Mouse (Mus musculus) thymus, adult 2 months (tissue): ENCODE measurements around the gene Alkbh4. TPM values are rescaled to one million over a fixed set of nuclear protein-coding genes. Genes with fewer than 3 reads are reported as not detected.

ENCODE experiments used
- DNase-seq: peaks from one replicate; pipeline ENCODE4 v3.0.0; 2021
- H3K27ac ChIP-seq: fragments of 200-500 bp; 2 replicates; pipeline ENCODE4 v1.5.1; 2012; ENCODE audit warnings: low read length, control low read depth; ENCODE audit not compliant: control insufficient read depth, insufficient read depth
- H3K27me3 ChIP-seq: fragments of 200-500 bp; 2 replicates; pipeline ENCODE4 v1.6.1; 2012; ENCODE audit warnings: mild to moderate bottlenecking, low read length, moderate library complexity, mixed read lengths; ENCODE audit not compliant: control insufficient read depth, insufficient read depth
- H3K36me3 ChIP-seq: fragments of 200-500 bp; 2 replicates; pipeline ENCODE4 v1.6.1; 2012; ENCODE audit warnings: mild to moderate bottlenecking, low read length, moderate library complexity; ENCODE audit not compliant: control insufficient read depth, insufficient read depth
- H3K4me1 ChIP-seq: fragments of 200-500 bp; replicated peaks from 2 replicates; pipeline ENCODE4 v1.6.1; 2012; ENCODE audit warnings: low read length; ENCODE audit not compliant: control insufficient read depth, insufficient read depth
- H3K4me3 ChIP-seq: fragments of 200-500 bp; 2 replicates; pipeline ENCODE4 v1.5.1; 2012; ENCODE audit warnings: mild to moderate bottlenecking, low read length, control low read depth, moderate library complexity; ENCODE audit not compliant: control insufficient read depth, insufficient read depth
- CTCF ChIP-seq: fragments of 200-500 bp; IDR thresholded peaks from 2 replicates; pipeline ENCODE4 v1.5.1; 2012; ENCODE audit warnings: mild to moderate bottlenecking, control low read depth, low read length, moderate library complexity, borderline replicate concordance; ENCODE audit not compliant: control insufficient read depth, poor library complexity, insufficient read depth; ENCODE audit errors: extremely low read depth
- POLR2A ChIP-seq: fragments of 200-500 bp; IDR thresholded peaks from 2 replicates; pipeline ENCODE4 v1.6.1; 2012; ENCODE audit warnings: mild to moderate bottlenecking, low read length, control low read depth, moderate library complexity; ENCODE audit not compliant: control insufficient read depth, poor library complexity, insufficient read depth; ENCODE audit errors: extremely low read depth
- WGBS: fragments of 180-500 bp; shearing (Covaris S2); methylation state at CpG from one replicate; pipeline ENCODE4 v1.1.7; 2018; 5-methylcytosine and 5-hydroxymethylcytosine counted together
- polyA plus RNA-seq: library from polyadenylated mRNA; depleted of rRNA; stranded (reverse); fragments of >200 nt; gene quantifications from 2 replicates; pipeline ENCODE4 v1.2.3, GENCODE M21; 2012; rRNA removed

The Alkbh4 gene
- polyA plus RNA-seq, 1 experiment, result 55.2 TPM

GRCm38 (mm10) chr5:136179594-136179993 is 43.6 kb downstream of the Alkbh4 start:
- Histone ChIP-seq H3K4me3 (no peak overlapping the region), H3K27ac (no peak overlapping the region), H3K36me3 (peaks cover 34% of the 10 kb centered on the region), H3K4me1 (no peaks in the 10 kb centered on the region), H3K27me3 (no peaks in the 10 kb centered on the region)
- TF ChIP-seq CTCF, result no peak
- no peak for TF ChIP-seq POLR2A
- WGBS, result 87% methylated on average over 5 of the region's 5 CpGs
- DNase-seq, result no peak

GRCm38 (mm10) chr5:136181197-136181596 is 45.3 kb downstream of the Alkbh4 start:
- no peaks in the 10 kb centered on the region for H3K4me1 ChIP-seq
- peaks cover 37% of the 10 kb centered on the region for H3K36me3 ChIP-seq
- H3K4me3 ChIP-seq, result no peak overlapping the region
- H3K27ac ChIP-seq, result no peak overlapping the region
- WGBS, result 97% methylated on average over 6 of the region's 6 CpGs
- no peak for DNase-seq
- no peaks in the 10 kb centered on the region for H3K27me3 ChIP-seq
- TF ChIP-seq CTCF (no peak), POLR2A (no peak)

DNA sequence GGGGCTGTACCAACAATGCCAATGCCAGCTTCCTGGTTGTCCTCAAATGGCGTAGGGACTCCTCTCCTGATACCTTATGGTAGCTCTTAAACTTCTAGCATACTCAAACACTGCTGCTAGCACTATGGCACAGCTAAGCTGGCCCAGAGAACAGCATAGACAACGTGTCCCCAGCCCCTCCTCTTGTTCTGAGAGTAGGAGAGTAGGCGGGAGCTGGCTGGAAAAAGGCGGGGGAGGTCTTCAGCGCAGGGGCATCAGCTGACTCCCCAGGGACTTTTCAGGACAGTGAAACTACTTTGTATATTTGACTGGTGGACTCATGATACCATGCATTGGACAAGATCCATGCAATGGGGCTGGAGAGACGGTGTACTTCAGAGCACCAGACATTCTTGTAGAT is 46.1 kb downstream of the Alkbh4 start:
- DNase-seq, result no peak
- Histone ChIP-seq H3K36me3 (peaks cover 37% of the 10 kb centered on the region), H3K4me3 (no peak overlapping the region), H3K4me1 (no peaks in the 10 kb centered on the region), H3K27me3 (no peaks in the 10 kb centered on the region), H3K27ac (no peak overlapping the region)
- 93% methylated on average over 6 of the region's 6 CpGs for WGBS
- TF ChIP-seq CTCF, result no peak
- no peak for TF ChIP-seq POLR2A

DNA sequence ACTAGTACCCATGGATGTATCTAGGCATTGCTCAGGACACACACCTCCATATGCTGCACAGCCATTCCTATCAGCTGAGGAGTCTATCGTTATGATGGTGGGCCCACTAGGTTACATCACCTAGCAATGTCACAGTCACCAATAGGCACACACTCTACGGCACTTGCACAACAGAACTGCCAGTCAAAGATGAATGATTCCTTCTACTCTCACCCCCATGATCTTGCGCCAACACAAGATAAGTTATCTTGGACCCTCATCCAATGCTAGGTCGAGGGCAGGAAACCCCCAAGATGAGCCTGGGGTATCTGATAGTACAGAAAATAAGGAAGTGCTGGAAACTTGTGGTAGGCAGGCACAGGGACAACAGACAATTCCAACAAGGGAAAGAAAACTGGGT is 46.9 kb downstream of the Alkbh4 start:
- no peaks in the 10 kb centered on the region for H3K4me1 ChIP-seq
- peaks cover 39% of the 10 kb centered on the region for H3K36me3 ChIP-seq
- H3K27me3 ChIP-seq, result no peaks in the 10 kb centered on the region
- no peak overlapping the region for H3K27ac ChIP-seq
- TF ChIP-seq CTCF (no peak), POLR2A (no peak)
- WGBS, result 85% methylated on average over 4 of the region's 4 CpGs
- H3K4me3 ChIP-seq, result no peak overlapping the region
- DNase-seq, result no peak

- peaks cover 47% of the 10 kb centered on the region for H3K36me3 ChIP-seq
- H3K27me3 ChIP-seq, result no peaks in the 10 kb centered on the region
- 91% methylated on average over 7 of the region's 7 CpGs for WGBS
Observed at GRCm38 (mm10) chr5:136183766-136184165, 47.8 kb downstream of the Alkbh4 start.

GRCm38 (mm10) chr5:136186723-136187122 is 50.8 kb downstream of the Alkbh4 start:
- H3K4me3 ChIP-seq, result no peak overlapping the region
- H3K27me3 ChIP-seq, result no peaks in the 10 kb centered on the region
- WGBS, result 25% methylated on average over 4 of the region's 4 CpGs
- H3K4me1 ChIP-seq, result no peaks in the 10 kb centered on the region
- H3K27ac ChIP-seq, result no peak overlapping the region
- DNase-seq, result peak; percentile 76
- TF ChIP-seq CTCF (peak; percentile 80; the same call in 1 of the 2 replicates), POLR2A (no peak)
- H3K36me3 ChIP-seq, result peaks cover 48% of the 10 kb centered on the region

More at GRCm38 (mm10) chr5:136183766-136184165, 47.8 kb downstream of the Alkbh4 start:
- no peak for TF ChIP-seq POLR2A
- no peak for TF ChIP-seq CTCF
- Histone ChIP-seq H3K4me1 (no peaks in the 10 kb centered on the region), H3K27ac (no peak overlapping the region), H3K4me3 (no peak overlapping the region)
- no peak for DNase-seq

Other genes starting within 250 kb of the Alkbh4 start
- gene Hspb1, start 248.2 kb upstream of the Alkbh4 start, polyA plus RNA-seq, result 73.6 and 96.8 TPM in 2 replicates
- 56.5 and 73.5 TPM in 2 replicates for gene Ywhag, start 201.5 kb upstream of the Alkbh4 start, polyA plus RNA-seq
- 3.9 and 4.7 TPM in 2 replicates for gene Ssc4d, start 161.6 kb upstream of the Alkbh4 start, polyA plus RNA-seq
- 0.52 and 1.1 TPM in 2 replicates for gene Zp3, start 156.0 kb upstream of the Alkbh4 start, polyA plus RNA-seq
- gene Dtx2, start 141.3 kb upstream of the Alkbh4 start, polyA plus RNA-seq, result 75.3 and 78.8 TPM in 2 replicates
- 6.1 and 16.1 TPM in 2 replicates for gene Upk3b, start 97.7 kb upstream of the Alkbh4 start, polyA plus RNA-seq
- gene Upk3bl, start 81.7 kb upstream of the Alkbh4 start, polyA plus RNA-seq, result 0.64 and 1.3 TPM in 2 replicates
- 30.9 and 37.5 TPM in 2 replicates for gene Rasa4, start 52.2 kb upstream of the Alkbh4 start, polyA plus RNA-seq
- gene Polr2j, start 19.5 kb upstream of the Alkbh4 start, polyA plus RNA-seq, result 81.9 and 89.4 TPM in 2 replicates
- gene Lrwd1, start 72 bp upstream of the Alkbh4 start, polyA plus RNA-seq, result 136 and 138 TPM in 2 replicates
- gene Orai2, start 34.6 kb downstream of the Alkbh4 start, polyA plus RNA-seq, result 276 and 292 TPM in 2 replicates
- gene Prkrip1, start 62.8 kb downstream of the Alkbh4 start, polyA plus RNA-seq, result 15.9 and 20.7 TPM in 2 replicates
- 16.1 and 20.7 TPM in 2 replicates for gene Sh2b2, start 110.4 kb downstream of the Alkbh4 start, polyA plus RNA-seq